Mouse (Mus musculus) kidney, adult 2 months (tissue): ENCODE measurements around the gene Slc39a13. TPM values are rescaled to one million over a fixed set of nuclear protein-coding genes. Genes with fewer than 3 reads are reported as not detected.
A peak's percentile ranks its signal among the peaks of the same experiment; 100 is the strongest.

Experiments used
- DNase-seq: peaks from one replicate; pipeline ENCODE4 v3.0.0; 2021
- H3K27ac ChIP-seq: fragments of 200-500 bp; 2 replicates; pipeline ENCODE4 v1.5.1; 2012; ENCODE audit warnings: low read depth, low read length, control low read depth, inconsistent platforms; ENCODE audit not compliant: insufficient read depth
- H3K27me3 ChIP-seq: fragments of 200-500 bp; replicated peaks from 2 replicates; pipeline ENCODE4 v1.6.1; 2012; ENCODE audit warnings: mild to moderate bottlenecking, moderate library complexity, low read length, inconsistent platforms; ENCODE audit not compliant: control insufficient read depth, insufficient read depth
- H3K36me3 ChIP-seq: fragments of 200-500 bp; 2 replicates; pipeline ENCODE4 v1.6.1; 2012; ENCODE audit warnings: mild to moderate bottlenecking, moderate library complexity, low read length, inconsistent platforms; ENCODE audit not compliant: control insufficient read depth, insufficient read depth
- H3K4me1 ChIP-seq: fragments of 200-500 bp; 2 replicates; pipeline ENCODE4 v1.6.1; 2011; ENCODE audit warnings: low read length; ENCODE audit not compliant: control insufficient read depth, insufficient read depth
- H3K4me3 ChIP-seq: fragments of 200-500 bp; 2 replicates; pipeline ENCODE4 v1.5.1; 2011; ENCODE audit warnings: mild to moderate bottlenecking, low read depth, low read length, control low read depth; ENCODE audit not compliant: insufficient read depth
- CTCF ChIP-seq: fragments of 200-500 bp; conservative IDR thresholded peaks from 2 replicates; pipeline ENCODE4 v1.5.1; 2011; ENCODE audit warnings: low read depth, mild to moderate bottlenecking, control low read depth, low read length, moderate library complexity, mixed read lengths; ENCODE audit not compliant: insufficient read depth, insufficient read length
- POLR2A ChIP-seq: fragments of 200-500 bp; IDR thresholded peaks from one replicate; pipeline ENCODE4 v1.6.1; 2011; ENCODE audit warnings: low read depth, low read length, control low read depth
- WGBS: fragments of 180-500 bp; shearing (Covaris S2); methylation state at CpG from one replicate; pipeline ENCODE4 v1.1.7; 2018; 5-methylcytosine and 5-hydroxymethylcytosine counted together
- polyA plus RNA-seq: library from polyadenylated mRNA; depleted of rRNA; stranded (reverse); fragments of >200 nt; gene quantifications from 2 replicates; pipeline ENCODE4 v1.2.3, GENCODE M21; 2012

Gene Slc39a13
- polyA plus RNA-seq, 1 experiment: 87.2 TPM

DNA sequence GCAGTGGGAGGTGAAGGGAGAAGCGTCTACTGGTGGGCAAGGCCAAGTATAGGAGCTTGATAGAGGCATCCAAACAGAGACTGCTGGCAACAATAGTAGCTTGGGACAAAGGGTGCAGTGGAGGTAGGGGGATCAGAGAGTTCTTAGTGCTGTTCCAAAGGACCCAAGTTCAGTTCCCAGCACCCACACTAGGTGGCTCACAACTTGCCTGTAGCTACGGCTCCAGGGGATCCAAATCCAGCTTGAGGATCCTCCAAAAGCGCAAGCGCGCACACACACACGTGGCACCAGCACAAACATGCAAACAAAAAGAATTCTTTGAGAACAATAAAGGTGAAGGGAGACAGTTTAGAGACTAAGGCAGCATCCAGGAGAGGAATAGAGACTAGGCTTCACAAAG, 6.0 kb downstream of the Slc39a13 start:
- 87% methylated on average over 6 of the region's 6 CpGs for WGBS
- no peaks in the 10 kb centered on the region for H3K36me3 ChIP-seq

DNA sequence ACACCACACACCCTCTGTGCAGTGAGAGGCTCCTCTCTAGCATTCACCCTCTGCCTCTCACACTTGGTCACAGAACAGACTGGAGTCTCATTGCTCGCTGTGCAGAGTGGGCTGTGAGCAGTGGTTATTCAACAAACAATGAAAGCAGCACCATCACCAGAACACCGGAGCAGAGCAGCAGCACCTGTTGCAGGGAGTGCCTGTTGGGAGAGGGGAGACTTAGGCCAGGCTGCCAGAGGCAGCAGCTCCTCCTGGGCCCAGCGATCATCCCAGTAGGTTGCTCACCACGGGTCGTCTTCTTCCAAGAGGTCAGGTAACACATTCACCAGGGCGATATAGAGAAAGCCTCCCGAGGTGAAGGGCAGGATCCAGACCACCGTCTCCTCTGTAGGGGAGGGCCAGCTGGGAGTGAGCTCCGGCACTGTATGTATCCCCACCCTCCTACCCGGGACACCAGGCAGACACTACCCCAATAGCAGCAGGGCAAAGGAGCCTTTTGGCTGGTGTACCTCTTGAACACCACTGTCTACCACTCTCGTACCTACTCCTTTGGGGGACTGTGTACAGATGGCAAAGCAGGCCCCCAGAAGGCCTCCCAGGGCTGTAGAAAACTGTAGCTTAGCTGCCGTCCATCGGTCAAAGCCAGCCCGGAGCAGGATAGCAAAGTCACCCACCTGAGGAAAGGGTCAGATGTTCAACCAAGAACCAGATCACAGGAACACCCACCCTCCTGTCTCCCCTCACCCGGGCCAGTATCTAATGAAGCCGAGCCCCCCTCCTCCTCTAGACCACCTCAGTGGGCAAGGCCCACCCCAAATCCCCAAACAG, 7.2 kb downstream of the Slc39a13 start:
- Histone ChIP-seq H3K4me1 (no peaks in the 10 kb centered on the region), H3K27ac (peak overlapping the region; percentile 7; the same call in 1 of the 2 replicates), H3K36me3 (no peaks in the 10 kb centered on the region; the same call in 1 of the 2 replicates), H3K27me3 (no peaks in the 10 kb centered on the region), H3K4me3 (no peak overlapping the region)
- WGBS: 78% methylated on average over 16 of the region's 16 CpGs
- TF ChIP-seq CTCF: no peak
- no peak for TF ChIP-seq POLR2A
- no peak for DNase-seq

More for the DNA sequence above, 6.0 kb downstream of the Slc39a13 start:
- no peak for DNase-seq
- H3K4me1 ChIP-seq: no peaks in the 10 kb centered on the region
- H3K27me3 ChIP-seq: no peaks in the 10 kb centered on the region
- no peak for TF ChIP-seq CTCF
- TF ChIP-seq POLR2A: no peak
- H3K27ac ChIP-seq: no peak overlapping the region
- no peak overlapping the region for H3K4me3 ChIP-seq

DNA sequence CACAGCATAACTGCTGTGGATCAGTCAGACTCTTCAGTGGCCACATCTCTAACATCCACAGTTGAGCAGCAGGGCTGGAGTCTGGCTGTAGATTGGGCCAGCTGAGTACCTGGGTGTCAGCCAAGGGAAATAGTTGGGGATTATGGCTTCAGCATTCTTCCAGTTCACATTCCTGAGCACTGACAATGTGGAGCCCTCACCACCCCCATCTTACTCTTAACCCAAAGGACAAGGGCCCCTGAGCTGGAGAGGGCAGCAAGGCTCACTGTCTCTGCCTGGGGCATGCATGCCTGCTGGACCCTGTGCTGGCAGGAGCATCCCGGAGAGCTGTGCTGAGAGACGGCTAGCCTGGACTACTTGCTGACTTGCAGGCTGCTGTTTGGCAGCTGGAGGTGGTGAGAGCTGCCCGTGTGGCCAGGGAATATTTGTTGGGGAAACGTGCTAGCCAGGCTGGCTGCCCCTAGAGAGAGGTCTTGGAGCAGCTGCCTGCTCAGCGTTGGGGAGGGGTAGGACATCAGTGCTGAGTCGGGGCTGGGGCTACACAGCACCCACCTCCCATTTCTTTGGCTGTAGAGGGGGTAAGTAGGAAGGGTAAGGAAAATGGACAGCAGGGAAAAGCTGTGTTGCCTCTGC, 8.3 kb downstream of the Slc39a13 start:
- TF ChIP-seq CTCF (no peak), POLR2A (no peak)
- peak; percentile 78 for DNase-seq
- Histone ChIP-seq H3K27me3 (no peaks in the 10 kb centered on the region), H3K4me1 (no peaks in the 10 kb centered on the region), H3K36me3 (no peaks in the 10 kb centered on the region; the same call in 1 of the 2 replicates), H3K27ac (peak overlapping the region; percentile 7), H3K4me3 (no peak overlapping the region)
- WGBS: 37% methylated on average over 6 of the region's 6 CpGs

DNA sequence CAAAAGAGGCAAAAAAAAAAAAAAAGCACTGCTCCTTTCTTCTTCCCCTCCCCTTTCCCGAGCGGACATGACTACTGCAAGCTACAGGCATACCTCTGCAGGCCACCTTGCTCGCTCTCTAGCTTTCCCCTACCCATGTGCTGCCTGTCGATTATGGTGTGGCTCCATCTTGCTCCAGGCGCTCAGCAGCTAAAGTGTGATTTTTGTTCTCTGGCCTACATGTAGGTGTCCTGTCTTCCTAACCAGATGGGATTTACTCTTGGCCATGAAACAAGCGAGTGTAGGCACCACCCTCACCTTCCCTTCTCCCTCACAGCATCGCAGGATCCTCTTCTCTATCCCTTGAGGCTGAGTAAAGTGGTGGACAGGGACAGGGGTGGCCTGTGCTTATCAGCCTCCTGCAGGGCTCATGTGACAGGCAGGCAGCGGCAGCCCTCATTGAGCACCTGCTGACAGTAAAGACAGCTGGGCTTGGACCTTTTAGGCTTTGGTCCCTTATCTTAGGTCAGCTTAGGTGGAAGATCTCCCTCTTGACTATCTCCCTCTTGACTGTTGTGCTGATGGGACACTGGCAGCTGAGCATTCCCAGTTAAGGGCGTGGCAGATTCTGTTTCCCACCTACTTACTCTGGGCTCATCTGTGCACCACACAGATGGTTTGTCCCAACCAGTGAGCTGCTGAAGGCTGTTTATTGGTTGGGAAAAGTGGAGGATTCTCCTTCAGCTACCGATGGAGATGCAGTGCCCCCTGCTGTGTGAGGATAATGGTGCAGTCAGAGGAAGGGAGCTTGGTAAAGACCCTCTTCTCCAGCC, 9.5 kb downstream of the Slc39a13 start:
- peak; percentile 40 for DNase-seq
- TF ChIP-seq POLR2A (no peak), CTCF (peak; percentile 72)
- Histone ChIP-seq H3K36me3 (peaks cover 3% of the 10 kb centered on the region), H3K27ac (peak overlapping the region; percentile 7; the same call in 1 of the 2 replicates), H3K4me1 (no peaks in the 10 kb centered on the region), H3K4me3 (no peak overlapping the region), H3K27me3 (no peaks in the 10 kb centered on the region)
- 80% methylated on average over 10 of the region's 10 CpGs for WGBS

DNA sequence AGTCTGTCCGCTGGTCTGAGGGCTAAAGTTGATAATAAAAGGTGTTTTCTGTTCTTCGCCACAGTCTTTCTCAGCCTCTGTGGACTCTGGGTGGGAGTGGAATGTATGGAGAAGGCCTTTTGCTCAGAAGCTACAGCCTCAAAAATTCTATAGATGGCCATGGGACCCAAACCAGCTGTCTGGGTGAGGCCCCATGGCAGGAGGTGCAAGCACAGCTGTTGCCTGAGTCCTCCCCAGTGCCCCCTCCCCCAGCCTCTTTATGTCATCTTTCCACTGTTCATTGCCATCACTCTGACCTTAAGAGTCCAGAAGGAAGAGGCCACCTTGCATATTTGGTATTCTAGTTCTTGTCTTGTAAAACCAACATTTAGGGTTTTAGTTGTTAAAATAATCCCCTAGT, 10.8 kb downstream of the Slc39a13 start:
- 98% methylated on average over 2 of the region's 2 CpGs for WGBS
- H3K36me3 ChIP-seq: peaks cover 3% of the 10 kb centered on the region

DNA sequence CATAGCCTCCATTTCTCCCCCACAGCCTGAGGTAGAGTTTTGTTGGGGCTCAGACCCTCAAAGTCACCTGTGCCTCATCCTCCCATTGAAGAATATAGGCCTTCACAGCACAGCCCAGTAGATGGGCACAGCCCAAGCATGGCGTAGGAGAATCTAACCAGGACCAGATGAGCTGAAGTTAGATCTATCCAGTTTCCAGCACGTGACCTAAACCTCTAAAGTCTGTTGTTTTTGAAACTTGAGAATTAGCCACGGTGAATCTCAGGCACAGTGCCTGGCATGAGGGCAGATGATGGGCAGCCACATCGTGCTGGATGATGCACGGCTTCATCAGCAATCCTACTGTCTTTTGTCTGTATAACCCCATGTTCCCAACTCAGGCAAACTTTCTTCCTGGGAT, 11.8 kb downstream of the Slc39a13 start:
- H3K27me3 ChIP-seq: no peaks in the 10 kb centered on the region
- TF ChIP-seq POLR2A (no peak), CTCF (no peak)
- H3K4me3 ChIP-seq: no peak overlapping the region
- peaks cover 5% of the 10 kb centered on the region for H3K4me1 ChIP-seq
- no peak overlapping the region for H3K27ac ChIP-seq
- peaks cover 3% of the 10 kb centered on the region for H3K36me3 ChIP-seq
- 53% methylated on average over 5 of the region's 5 CpGs for WGBS
- DNase-seq: no peak

More for the DNA sequence above, 10.8 kb downstream of the Slc39a13 start:
- Histone ChIP-seq H3K4me3 (no peak overlapping the region), H3K27me3 (no peaks in the 10 kb centered on the region), H3K27ac (no peak overlapping the region), H3K4me1 (peaks cover 5% of the 10 kb centered on the region)
- TF ChIP-seq CTCF (no peak), POLR2A (no peak)
- DNase-seq: no peak

DNA sequence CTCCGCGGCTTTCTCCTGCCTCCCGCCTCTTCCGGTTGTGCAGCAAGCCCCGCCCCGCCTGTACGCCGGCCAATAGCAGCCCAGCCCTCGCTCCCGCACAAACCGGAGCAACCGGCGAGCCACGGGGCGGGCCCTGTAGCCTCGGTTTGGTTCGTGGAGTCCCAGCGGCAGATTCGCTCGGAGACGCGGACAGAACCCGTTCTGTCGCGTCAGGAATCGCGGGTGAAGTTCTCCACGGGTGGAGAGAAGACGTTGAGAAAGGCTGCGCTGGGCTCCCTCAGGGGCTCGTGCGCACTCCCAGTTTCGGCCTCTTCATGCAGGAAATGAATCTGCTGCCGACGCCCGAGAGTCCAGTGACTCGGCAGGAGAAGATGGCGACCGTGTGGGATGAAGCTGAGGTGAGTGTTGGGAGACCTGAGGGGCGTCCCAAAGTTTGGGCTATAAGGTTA, 16.3 kb downstream of the Slc39a13 start, which contains the start of gene Psmc3:
TSS of gene Psmc3 (plus strand) at position 76 of the 449 bp plus-strand sequence.
- WGBS: under 1% methylated on average over 40 of the region's 40 CpGs

More for the DNA sequence above, 16.3 kb downstream of the Slc39a13 start, which contains the start of gene Psmc3:
- Histone ChIP-seq H3K27me3 (no peaks in the 10 kb centered on the region), H3K4me3 (peak within 1 kb of the TSS; percentile 87), H3K4me1 (peaks cover 5% of the 10 kb centered on the region), H3K27ac (peak within 1 kb of the TSS; percentile 99), H3K36me3 (peaks cover 3% of the 10 kb centered on the region)
- DNase-seq: peak; percentile 98
- TF ChIP-seq POLR2A (peak; percentile 42), CTCF (no peak)
